Comparison of ENCODE assay signal across 8 mouse cellular contexts in the genomic region with DNA sequence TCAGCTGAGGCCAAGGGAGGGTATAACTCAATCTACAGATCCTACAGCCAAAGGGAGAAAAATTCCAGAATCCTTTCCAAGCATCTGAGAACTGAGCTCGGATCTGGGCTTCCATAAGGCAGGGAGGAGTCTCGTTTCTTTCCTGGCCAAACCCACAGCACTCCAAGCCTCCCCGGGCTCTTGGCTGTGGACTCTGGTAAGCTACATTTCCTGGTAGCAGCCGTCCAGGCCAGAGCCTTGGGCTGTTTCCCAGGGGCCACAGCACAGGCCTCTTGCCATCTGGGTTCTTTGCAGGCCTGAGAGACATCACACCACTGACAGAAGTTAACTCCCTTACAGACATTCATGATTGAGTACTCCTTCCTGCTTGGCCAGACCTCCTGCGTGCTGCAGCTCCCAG.
DNase-seq lines count a peak whose midpoint lies in the region.

No protein-coding gene starts in this region.

- peak; percentile 26 for DNase-seq in adrenal gland, postnatal 14 days
- no peak for DNase-seq in adrenal gland, postnatal 4 days (ENCODE audit: low spot score in 2 of 2)
- peak; percentile 44 for DNase-seq in left cerebral cortex, postnatal 4 days
- no peak for DNase-seq in left cerebral cortex, postnatal 14 days (ENCODE audit: low spot score in 2 of 2)
- peak; percentile 35 to 47 for DNase-seq in gastrocnemius, adult 8-10 months (ENCODE audit: low spot score in 2 of 2)
- peak; percentile 23 to 32 for DNase-seq in kidney, postnatal 36 days
- no peak for DNase-seq in natural killer cell, adult 2 months (ENCODE audit: low spot score in 2 of 2)
- no peak for DNase-seq in thymus, postnatal 4 days

- intact Hi-C loops in left cerebral cortex, postnatal 4 days (cut with DNase I) = no loop called here
- intact Hi-C loops in left cerebral cortex, postnatal 14 days (cut with DNase I) = no loop called here

Comparison
In these comparisons a context has a peak if more than half of its experiments do, and no peak if none do; other contexts are left out.
1. DNase-seq: peak in adrenal gland, postnatal 14 days (single experiment), left cerebral cortex, postnatal 4 days (single experiment), gastrocnemius, adult 8-10 months (2 of 2) and kidney, postnatal 36 days (2 of 2); none in adrenal gland, postnatal 4 days (0 of 2), left cerebral cortex, postnatal 14 days (0 of 2), natural killer cell, adult 2 months (0 of 2) and thymus, postnatal 4 days (single experiment).